Mouse (Mus musculus): ENCODE results near the gene Gm28048.
A peak's percentile ranks its signal among the peaks of the same experiment; 100 is the strongest.

Gene Gm28048

DNA sequence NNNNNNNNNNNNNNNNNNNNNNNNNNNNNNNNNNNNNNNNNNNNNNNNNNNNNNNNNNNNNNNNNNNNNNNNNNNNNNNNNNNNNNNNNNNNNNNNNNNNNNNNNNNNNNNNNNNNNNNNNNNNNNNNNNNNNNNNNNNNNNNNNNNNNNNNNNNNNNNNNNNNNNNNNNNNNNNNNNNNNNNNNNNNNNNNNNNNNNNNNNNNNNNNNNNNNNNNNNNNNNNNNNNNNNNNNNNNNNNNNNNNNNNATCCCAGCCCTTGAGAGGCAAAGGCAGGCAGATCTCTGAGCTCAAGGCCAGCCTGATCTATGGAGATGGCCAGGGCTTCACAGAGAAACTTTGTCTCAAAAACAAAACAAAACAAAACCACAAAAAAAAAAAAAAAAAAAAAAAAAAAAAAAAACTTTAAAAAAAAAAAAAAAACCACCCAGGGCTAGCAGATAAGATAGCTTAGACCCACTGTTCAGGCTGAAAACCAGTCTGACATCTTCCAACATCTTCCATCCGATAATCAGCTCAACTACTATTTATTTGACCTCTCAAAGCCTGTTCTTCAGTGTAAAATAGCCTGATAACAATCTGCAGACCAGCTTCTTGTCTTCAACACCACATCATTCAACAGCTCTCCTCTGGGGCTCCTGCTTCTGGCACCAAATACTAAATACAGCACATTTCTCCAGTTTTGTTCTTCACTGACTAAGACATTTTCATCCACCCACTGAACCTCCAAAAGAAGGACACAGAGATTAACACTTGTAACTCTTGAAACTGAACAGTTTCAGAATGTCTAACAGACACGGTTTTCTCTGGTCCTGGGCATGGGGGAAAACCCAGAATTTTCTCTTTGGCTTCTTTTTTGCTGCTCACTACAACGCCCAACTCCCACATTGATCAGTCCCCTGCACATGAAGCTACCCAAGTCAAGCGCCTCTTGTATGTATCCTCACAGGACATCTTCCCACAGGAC is 136.9 kb downstream of the Gm28048 start:
- DNase-seq (ENCODE audit: low read depth, low spot score) = no peak

GRCm38 (mm10) chr11:22839456-22839855 is 142.4 kb downstream of the Gm28048 start:
- DNase-seq (ENCODE audit: low read depth, low spot score) = no peak

DNA sequence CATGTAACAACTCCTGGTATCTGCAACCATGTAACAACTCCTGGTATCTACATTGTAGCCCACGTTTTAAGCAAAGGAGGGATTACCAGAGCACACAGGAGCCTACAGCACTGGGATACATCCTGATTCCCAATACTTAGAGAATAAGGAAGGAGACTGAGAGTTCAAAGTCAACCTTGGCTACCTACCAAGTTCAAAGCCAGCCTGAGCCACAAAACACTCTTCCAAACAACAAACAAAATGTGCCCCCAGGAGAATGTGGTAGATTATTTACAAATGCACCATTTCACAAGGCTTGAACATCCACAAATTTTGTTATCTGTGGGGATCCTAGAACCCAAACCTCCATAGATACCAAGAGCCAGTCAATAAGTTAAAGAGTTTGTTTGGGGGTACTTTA is 143.5 kb downstream of the Gm28048 start:
- no peak for DNase-seq (ENCODE audit: low read depth, low spot score)

DNA sequence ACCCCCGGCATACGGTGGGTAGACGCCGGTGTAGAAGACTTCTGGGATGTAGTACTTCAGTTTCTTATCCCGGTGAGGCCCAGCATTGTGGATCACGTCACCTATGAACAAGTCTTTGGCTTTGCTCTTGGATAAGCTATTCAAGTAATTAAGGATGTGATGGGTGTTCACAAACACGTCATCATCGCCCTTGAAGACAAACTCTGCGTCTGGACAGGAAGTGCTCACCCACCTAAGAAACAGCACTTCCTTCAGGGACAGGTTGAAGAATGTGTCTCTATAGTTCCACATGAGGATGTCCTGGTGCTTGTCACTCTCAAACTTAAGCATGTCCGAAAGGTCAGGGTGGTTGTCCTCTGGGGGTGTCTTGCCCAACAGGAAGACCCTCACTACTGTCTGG is 145.6 kb downstream of the Gm28048 start:
- no peak for DNase-seq (ENCODE audit: low read depth, low spot score)

DNA sequence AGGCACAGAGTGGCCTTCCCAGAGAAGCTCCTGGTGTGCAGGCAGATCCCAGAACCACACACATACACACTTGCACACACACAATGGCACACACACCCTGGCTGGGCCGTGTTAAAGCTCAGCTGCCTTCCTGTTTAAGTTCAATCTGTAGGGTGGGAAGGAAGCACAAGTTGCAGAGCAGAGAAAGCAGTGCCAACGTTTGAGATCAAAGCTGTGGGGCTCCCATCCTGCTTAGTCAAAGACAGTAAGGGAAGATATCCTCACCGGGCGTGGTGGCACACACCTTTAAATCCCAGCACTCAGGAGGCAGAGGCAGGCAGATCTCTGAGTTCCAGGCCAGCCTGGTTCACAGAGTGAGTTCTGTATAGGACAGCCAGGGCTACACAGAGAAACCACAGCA is 149.3 kb downstream of the Gm28048 start:
- no peak for DNase-seq (ENCODE audit: low read depth, low spot score)

GRCm38 (mm10) chr11:22831916-22832315 is 150.0 kb downstream of the Gm28048 start:
- DNase-seq (ENCODE audit: low read depth, low spot score) = no peak

- DNase-seq (ENCODE audit: low read depth, low spot score) = no peak
Measured at GRCm38 (mm10) chr11:22830684-22831083, 151.2 kb downstream of the Gm28048 start.

- no peak for DNase-seq (ENCODE audit: low read depth, low spot score)
Measured at GRCm38 (mm10) chr11:22830179-22830611, 151.7 kb downstream of the Gm28048 start.

- DNase-seq (ENCODE audit: low read depth, low spot score) = no peak
Measured at GRCm38 (mm10) chr11:22828988-22829632, 152.8 kb downstream of the Gm28048 start.

DNA sequence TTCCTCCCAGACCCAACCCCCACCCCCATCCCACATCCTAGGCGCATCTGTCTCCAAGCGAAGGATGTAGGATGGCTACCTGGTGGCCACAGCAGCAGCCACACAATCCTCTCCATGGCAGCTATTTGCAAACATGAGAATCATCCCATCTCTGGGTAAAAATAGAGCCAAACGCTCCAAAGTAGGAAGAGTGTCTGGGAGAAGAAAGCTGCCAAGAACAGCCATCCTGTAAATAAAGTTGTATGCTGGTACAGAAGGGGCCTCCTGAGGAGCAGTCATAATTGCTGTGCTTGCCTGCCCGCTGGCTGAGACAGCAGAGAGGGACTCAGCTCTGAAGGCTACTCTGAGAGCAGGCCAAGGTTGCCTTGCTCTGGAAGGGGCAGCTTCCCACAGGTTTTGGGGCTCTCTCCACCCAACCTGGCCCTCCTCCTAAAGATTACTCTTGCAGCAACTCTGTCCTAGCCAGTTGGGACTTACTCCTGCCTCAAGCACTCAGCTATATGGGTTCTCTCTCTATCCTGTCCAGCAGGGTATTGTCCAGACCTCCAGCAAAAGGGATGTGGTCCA is 154.3 kb downstream of the Gm28048 start:
- no peak for DNase-seq (ENCODE audit: low read depth, low spot score)

DNA sequence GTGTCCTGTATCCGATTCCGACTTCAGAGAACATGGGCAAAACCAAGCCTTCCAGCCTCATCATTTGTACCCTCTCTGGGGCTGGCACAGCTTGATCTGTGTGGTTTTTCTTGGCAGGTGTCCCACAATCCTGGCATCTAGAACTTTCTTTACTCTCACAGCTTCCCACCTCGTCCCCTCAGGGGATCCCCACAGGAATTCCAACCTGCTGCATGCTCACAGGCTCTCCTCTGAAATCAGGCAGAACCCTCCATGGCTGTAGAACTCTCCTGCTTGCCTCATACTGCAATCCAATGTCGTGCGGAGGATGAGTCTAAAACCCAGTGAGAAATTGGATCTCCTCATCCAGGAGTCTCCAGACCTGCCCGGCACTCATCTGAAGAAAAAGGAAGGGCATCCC is 155.2 kb downstream of the Gm28048 start:
- no peak for DNase-seq (ENCODE audit: low read depth, low spot score)

DNA sequence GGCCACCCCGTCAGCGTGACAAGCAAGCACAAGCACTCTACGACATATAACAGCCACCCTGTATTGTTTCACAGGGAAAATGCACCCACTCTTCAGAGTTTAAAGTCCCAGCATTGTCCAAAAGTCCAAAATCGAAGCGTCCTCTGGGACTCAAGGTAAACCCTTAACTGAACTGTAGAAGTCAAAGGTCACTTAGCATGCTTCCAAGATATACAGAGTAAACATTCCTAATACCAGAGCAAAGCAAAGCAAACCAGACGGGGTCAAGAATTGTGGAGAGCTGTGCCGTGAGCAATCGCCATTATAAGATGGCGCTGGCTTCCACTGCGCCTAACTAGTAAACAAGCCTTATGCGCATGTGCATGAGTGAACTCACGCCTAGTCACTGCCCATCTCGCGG is 155.8 kb downstream of the Gm28048 start:
- DNase-seq (ENCODE audit: low read depth, low spot score) = no peak

- no peak for DNase-seq (ENCODE audit: low read depth, low spot score)
Measured at GRCm38 (mm10) chr11:22825548-22825947, 156.3 kb downstream of the Gm28048 start.

GRCm38 (mm10) chr11:22824049-22824705 is 157.7 kb downstream of the Gm28048 start:
- no peak for DNase-seq (ENCODE audit: low read depth, low spot score)

DNA sequence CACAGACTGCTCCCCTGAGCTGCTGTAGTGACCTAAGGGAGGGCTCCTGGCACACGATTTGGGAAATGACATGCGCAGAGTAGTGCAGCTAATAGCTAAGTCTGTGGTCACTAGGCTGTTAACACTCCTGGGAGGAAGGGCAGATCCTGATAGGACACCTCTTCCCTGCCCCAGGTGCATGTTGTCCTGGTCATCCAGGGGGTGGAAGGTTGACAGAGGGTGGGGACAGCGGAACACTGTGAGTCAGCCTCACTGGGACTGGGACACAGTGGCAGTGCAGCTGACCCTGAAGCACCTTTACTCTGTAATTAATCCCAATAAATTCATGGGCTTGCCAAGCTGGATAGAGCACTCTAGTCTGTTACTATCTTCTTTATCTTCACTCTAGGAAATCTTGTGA is 160.6 kb downstream of the Gm28048 start:
- DNase-seq (ENCODE audit: low read depth, low spot score) = no peak

GRCm38 (mm10) chr11:22818371-22818770 is 163.5 kb downstream of the Gm28048 start:
- DNase-seq (ENCODE audit: low read depth, low spot score) = no peak

DNA sequence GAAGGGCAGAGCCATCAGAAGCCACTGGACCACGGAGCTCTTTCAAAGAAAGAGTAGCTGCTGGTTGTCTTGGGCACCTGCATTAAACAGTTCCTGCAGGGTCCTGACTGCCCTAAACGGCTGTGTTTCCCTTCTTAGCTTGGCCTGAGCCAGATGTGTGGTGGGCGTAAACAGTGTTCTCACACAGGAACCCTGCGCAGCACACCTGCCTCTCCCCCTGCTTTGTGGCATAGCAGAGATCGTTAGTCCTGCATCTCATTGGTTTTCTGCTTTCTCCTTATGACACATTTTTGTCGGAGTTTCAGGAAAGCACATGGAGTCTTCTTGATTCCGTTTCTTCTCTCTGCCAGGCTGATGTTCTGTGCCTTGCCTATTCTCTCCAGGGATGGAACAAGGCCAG is 166.0 kb downstream of the Gm28048 start:
- no peak for DNase-seq (ENCODE audit: low read depth, low spot score)

GRCm38 (mm10) chr11:22815143-22815542 is 166.7 kb downstream of the Gm28048 start:
- DNase-seq (ENCODE audit: low read depth, low spot score) = no peak

- peak; percentile 18 for DNase-seq (ENCODE audit: low read depth, low spot score)
Measured at GRCm38 (mm10) chr11:22813921-22814704, 167.8 kb downstream of the Gm28048 start.

DNA sequence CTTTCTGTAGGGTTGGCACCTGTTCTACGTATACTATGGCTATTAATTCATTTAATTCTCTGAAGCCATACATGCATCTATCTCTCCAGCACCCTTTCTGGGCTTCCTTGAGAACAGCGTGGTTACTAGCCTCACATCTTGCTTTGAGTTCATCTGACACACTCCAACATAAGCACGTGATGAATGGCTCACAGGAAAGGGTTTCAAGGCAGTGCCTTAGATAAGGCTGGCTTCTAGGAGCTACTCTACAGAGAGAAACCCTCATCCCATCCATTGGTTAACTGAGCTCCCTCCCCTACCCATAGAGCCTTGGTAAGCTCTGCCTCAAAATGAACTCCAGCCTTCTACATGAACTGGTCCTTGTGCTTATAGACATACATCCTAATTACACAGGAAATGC is 168.5 kb downstream of the Gm28048 start:
- no peak for DNase-seq (ENCODE audit: low read depth, low spot score)

DNA sequence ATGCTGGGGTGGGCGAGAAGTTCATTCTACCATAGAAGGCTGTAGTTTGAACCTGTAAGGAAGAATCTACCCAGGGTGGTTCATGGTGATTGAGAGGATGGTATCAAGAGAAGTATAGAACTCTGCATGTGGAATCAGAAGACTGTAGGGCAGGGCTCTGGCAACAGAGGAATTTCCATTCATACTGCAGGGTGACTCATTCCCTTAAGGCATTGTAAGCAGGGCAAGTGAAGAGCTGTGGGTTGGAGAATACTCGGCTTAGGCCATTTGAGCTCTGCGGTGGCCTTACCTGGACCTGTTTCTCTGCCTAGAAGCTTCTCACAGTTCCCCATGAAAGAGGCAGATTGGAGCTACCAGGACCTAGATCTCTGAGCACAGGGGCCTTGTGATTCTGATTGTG is 170.5 kb downstream of the Gm28048 start:
- no peak for DNase-seq (ENCODE audit: low read depth, low spot score)

All from skeletal muscle tissue, adult 2 months (tissue).